Mouse (Mus musculus): ENCODE measurements around the gene Tmem161a.

Tmem161a gene

DNA sequence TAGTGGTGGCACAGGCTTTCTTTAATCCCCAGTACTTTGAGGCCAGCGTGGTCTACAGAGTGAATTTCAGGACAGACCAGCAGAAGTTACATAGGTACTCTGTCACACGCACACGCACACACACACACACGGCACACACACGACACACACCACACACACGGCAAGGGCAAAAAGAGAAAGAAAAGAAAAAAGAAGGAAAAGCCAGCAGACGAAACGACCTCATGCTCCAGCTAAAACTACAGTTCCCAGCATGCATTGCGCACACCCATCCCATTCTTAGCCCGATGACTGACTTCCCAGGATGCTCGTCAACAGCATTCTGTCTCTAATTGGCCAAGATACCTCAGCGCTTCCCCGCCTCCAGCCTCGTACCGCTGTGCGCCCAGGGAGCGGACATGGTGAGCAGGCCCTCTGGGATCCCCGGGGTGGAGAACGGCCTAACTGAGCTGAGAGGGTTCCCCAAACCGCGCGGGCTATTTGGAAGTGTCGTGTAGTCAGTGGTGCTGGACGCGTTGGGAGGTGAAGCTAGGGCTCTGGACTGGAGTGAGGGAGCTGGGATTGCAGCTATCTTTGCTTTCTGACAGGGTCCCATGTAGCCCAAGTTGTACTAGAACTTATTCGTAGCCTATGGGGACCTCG, at the start of gene Tmem161a:
Gene Tmem161a, plus strand, starts transcription at position 314 of the 639 bp plus-strand sequence.
- DNase-seq (ENCODE audit: extremely low read depth, low read depth, low spot score): peak; percentile 71

DNA sequence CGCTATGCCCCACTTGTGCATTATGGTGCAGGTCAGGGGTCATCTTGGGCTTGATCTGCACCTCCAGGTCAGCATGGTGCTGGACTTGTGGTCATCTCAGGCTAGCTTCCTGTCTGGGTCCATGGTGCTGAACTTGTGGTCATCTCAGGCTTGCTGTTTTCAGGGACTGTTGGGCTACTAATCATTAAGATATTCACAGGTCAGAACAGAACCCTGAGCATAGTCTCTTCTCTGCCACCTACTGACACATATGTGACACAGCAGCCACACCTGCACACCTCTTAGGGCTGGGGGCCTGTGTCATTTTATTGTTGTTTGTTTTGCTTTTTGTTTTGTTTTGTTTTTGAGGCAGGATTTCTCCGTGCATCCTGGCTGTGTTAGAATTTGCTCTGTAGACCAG, 49.3 kb upstream of the Tmem161a start:
- no peak for DNase-seq (ENCODE audit: extremely low read depth, low read depth, low spot score)

DNA sequence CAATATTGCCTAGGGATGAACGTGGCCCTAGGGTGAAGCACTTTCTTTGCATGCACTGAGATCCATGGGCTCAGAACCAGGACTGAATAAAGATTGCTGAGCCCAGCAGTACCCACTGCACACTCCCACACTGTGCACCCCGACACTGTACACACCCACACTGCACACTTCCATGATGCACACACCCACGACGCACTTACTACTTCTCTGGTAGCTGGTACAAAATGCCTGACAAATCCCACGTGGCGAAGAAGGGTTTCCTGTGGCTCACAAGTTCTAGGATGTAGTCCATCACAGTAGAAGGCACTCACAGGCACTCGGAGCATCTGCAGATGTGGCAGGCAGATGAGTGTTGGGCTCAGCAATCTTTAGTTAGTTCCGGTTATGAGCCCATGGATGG, 47.2 kb upstream of the Tmem161a start:
- DNase-seq (ENCODE audit: extremely low read depth, low read depth, low spot score): no peak

DNA sequence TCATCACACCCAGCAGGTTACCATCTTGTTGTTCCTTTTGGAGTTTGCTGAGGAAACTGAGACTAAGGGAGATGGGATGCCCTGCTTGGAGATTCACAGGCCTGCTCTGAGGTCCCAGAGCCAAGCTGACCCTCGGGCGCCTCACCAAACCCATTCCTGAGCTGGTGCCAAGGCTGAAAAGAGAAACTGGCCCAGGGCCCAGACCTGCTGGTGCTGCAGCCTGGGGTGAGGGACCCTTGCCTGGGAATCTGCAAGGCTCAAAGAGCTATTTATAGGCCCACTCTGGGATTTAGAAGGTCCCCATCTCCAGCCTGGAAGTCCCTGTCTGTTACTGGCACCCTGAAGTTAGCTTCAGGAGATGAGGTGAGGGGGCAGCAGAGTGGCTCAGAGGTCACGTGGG, 43.7 kb upstream of the Tmem161a start:
- no peak for DNase-seq (ENCODE audit: extremely low read depth, low read depth, low spot score)

DNA sequence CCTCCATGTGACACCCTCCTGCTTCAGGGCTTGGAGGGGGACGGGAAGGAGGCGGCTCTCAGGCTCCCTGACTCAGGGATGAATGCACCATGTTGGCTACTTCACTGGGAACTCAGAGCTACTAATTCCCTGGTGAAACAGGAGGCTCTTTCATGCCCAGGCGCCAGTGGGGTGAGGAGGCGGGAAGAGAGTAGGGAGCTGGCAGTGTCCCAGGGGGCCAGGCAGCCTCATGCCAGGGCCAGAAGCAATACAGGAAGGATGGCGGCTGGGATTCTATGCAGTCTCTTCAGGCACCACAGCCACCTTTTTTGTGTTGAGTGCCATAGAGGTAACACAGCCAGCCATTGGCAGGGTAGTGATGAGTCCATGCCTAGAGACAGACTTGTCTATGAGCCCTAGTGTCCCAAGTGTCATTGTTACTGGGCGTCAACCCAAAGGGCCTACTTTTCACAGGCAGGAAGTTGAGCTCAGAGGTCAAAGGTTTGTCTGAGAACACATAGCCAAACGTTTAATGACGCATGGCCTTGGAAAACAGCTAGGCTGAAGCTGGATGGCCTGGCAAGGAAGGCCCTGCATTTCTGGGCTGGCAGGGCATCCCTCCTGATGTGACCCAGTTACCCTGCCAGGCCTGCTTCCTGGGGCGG, 42.7 kb upstream of the Tmem161a start:
- peak; percentile 33 for DNase-seq (ENCODE audit: extremely low read depth, low read depth, low spot score)

DNA sequence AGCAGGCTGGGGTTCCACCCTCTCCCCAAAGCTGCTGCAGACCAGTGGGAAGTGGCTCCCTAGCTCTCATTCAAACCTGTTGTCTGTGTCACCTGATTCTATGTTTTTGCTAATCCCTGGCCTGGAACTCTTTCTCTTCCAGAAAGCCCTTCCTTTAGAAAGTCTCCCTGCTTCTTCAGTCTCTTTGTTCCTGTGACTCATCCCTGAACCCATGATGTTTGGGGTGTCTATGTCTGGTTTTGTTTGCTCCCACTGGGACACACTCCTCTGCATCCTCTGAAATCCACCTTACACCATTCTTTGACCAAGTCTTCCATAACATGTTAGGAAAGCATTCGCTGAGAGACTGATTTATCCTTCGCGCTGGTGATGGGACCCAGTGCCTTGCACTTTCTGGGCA, 42.1 kb upstream of the Tmem161a start:
- DNase-seq (ENCODE audit: extremely low read depth, low read depth, low spot score): no peak

DNA sequence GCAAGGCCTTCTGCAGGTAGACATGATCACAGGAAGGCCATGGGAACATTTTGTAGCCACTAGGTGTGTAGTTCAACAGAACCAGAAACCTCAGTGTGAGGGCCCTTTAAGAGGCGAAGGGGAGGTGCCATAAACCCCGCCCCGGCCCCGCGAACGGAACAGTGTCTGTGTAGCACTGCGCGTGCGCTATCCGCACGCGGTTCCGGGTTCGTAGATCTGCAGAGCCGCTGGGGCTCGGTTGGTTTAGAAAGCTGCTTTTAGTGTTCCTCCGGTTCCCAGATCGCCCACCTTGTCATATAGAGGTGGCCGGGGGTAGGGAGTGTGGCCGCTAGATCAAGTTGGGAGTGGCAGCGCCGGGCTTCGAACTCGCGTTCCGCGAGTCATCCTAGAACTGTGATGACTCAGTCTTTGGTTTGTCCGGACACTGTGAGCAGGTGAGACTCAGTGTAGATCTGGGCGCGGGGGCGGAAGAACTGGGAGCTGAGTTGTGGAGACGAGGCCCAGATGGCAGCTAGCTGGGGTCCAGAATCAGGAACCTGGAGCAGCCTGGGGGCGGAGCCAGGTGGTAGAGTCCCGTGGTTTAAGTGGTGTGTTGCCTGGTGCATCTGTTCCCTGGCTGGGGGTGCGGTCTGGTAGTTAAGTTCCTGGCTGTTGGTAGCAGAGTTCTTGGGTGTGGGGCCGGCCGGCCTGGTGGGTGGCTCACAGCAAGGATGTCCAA, 40.8 kb upstream of the Tmem161a start, which contains the start of gene Nr2c2ap:
Gene Nr2c2ap, plus strand, starts transcription at position 168 of the 718 bp plus-strand sequence.
- no peak for DNase-seq (ENCODE audit: extremely low read depth, low read depth, low spot score)

DNA sequence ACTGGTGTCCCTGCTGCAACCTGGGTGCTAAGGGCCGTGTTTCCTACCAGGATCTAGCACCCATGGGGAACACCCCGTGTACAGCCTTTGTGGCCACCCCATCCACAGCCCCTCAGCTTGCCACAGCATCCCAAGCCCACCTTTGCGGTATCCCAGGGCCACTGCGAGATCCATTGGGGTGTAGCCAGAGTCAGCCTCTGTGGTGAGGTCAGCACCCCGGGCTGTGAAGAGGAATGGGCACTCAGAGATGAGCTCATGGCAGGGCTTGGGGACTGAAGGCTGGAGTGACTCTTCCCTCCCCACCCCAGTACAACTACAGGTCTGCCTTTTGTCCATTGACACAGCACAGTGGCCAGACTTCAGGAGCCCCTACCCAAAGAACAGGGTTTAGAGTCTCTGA, 38.1 kb upstream of the Tmem161a start:
- DNase-seq (ENCODE audit: extremely low read depth, low read depth, low spot score): no peak

DNA sequence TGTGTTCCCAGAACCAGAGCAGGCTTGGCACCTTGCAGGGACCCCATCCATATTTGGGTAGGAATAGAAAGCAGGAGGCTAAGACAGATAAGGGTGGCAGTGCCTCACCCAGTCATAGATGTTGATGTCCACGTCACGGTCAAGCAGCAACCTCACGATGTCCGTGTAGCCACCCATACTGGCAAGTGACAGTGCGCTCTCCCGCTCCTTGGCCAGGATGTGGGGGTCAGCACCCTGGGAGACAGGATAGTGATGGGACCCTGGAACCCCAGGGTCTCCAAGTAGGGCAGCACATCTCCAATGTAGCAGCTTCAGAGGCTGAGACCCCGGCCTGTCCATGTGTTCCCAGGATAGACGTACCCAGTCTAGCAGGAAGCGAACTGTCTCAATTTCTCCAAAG, 37.2 kb upstream of the Tmem161a start:
- no peak for DNase-seq (ENCODE audit: extremely low read depth, low read depth, low spot score)

DNA sequence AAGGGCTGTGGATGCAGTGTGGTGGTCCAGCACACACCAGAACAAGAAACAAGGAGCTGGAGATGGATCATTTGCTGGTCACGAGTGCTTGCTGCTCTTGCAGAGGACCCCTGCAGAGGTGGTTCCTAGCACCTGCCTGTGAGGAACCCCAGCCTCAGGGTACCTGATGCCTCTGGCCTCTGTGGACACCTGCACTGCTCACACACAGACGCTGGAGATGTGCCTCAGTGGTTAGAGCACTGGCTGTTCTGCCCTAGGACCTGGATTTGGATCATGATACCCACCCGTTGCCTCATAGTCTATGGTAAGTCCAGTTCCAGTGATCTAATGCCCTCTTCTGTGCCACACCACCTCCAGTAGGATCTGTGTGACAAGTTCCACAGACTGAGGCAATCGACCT, 35.6 kb upstream of the Tmem161a start:
- peak; percentile 28 for DNase-seq (ENCODE audit: extremely low read depth, low read depth, low spot score)

DNA sequence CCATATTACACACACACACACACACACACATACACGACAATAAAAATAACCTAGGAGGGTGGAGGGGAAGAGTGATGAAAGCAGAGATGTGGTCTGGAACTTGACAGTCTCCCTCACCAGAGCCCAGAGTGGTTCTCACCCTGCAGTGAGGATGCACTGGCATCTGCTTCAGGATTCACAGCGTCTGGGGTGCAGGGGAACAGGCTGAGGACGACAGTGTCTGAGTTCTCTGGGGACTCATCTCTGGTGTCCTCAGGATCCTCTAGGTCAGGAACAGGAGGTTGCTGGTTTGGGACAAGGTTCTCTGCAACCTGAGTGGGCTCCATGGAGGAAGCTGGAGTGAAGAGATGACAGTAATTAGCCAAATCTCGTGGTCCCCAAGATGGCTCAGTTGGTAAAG, 34.3 kb upstream of the Tmem161a start:
- no peak for DNase-seq (ENCODE audit: extremely low read depth, low read depth, low spot score)

DNA sequence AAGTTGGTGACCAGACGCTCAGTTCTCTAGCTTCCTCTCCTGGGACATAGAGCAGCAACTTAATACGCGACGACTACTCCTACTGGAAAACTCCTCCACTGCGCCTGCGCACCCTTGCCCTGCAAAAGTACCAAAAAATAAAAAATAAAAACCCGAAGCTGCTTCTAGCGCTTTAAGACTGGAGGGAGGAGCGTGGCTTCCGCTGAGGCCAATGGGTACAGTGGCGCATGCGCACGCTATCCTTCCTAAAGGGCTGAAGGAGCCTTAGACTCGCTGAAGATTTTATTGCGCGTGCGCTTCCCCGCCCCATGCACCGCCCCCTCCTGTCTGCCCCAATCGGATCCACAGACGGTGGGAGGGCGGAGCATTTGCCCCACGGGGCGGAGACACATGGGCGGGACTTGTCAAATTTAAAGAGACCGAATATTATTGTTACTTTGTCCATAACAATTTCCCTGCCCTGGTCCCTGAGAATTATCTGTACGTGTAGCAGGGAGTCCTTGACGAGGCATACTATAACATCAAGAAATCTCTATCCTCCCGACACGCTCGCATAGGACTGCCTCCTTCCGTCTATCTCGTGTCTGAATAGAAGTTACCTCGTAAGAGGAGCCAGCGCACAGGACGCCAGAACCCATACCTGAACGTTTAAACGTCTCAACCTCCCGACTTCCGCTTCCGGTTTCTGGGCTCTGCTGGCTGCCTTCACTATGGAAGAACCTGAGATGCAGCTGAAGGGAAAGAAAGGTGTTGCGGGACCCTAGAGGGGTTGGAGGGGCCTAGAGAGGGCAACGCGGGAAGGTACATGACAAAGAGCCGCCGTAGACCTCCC, 32.9 kb upstream of the Tmem161a start, which contains the start of the genes Rfxank, Borcs8 and Mef2b:
Gene Rfxank, minus strand, starts transcription at position 129 of the 832 bp plus-strand sequence.
Gene Borcs8, plus strand, starts transcription at position 474 of the 832 bp plus-strand sequence.
Gene Mef2b, plus strand, starts transcription at position 686 of the 832 bp plus-strand sequence.
- peak; percentile 83 for DNase-seq (ENCODE audit: extremely low read depth, low read depth, low spot score)

DNA sequence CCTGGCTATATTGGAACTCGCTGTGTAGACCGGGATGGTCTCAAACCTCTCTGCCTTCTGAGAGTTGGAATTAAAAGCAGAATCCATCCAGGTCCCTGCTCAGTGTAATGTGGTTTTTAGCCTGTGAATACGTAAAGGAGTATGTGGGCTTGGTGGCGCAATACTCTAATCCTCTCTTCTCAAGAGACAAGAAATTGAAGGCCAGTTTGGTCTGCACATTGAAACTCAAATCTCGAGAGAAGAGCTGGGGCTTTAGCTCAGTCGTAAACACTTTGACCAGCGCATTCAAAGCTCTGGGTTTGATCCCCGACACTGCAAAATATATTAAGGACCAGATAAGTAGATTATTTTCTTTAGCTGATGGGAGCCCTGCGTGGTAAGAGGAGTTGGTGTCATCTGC, 32.2 kb upstream of the Tmem161a start:
- no peak for DNase-seq (ENCODE audit: extremely low read depth, low read depth, low spot score)

DNA sequence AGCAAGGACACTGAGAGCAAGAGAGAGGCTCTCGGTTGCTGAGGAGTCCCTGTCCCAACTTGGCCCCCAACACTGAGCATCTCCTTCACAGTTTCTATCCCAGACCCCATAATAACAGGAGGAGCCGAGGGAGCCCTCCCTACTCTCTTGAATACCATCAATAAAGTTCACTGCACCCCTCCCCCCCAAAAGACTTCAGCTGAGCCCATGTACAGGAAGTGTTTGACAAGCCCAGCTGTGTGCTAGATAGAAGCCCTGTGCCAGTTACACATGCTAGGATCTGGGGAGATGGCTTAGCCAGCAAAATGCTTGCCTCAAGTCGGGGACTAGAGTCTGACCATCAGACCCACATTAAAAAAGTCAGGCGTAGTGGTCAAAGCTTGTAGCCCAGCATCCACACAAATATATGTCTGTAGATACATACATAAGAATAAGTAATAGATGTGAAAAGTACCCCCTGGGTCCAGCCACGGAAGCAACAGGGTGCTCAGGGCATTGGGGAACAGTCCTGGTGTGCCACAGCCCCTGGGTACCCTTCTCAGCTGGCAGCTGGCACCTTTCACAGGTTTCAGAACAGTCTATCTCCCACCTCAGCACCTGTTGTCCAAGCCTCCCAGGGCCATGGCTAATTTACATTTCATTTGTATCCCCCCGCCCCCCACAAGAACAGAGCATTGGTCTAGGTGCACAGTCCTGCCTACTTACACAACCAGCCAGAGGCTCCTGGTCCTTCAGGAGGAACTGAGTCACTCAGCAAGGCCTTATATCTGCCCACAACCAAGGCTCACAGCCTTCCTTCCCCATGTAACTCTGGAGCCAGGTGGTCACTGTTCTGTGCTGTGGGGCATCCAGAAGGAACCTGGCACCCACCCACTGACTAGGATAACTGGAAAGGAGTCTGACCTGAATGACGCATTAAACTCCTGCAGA, 24.2 kb upstream of the Tmem161a start:
- no peak for DNase-seq (ENCODE audit: extremely low read depth, low read depth, low spot score)

DNA sequence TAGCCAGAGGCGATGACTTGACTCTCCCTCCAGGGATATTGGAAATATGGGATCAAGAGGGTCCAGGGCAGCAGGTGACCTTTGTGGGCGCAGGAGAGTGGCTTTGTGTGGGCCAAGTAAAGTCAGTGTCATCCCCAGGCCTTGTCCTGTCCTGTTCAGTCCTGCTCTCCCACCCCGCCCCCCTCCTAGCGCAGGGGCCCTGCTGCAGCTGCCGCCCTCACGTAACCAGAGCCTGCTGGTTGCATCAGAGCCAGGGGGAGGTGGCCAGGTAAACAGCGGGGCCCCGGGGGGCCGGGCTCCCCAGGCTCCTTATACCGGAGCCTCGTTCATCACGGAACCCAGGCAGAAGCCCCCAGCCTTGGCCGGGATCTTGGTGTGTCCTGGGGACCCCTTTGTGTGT, 22.0 kb upstream of the Tmem161a start:
- no peak for DNase-seq (ENCODE audit: extremely low read depth, low read depth, low spot score)

DNA sequence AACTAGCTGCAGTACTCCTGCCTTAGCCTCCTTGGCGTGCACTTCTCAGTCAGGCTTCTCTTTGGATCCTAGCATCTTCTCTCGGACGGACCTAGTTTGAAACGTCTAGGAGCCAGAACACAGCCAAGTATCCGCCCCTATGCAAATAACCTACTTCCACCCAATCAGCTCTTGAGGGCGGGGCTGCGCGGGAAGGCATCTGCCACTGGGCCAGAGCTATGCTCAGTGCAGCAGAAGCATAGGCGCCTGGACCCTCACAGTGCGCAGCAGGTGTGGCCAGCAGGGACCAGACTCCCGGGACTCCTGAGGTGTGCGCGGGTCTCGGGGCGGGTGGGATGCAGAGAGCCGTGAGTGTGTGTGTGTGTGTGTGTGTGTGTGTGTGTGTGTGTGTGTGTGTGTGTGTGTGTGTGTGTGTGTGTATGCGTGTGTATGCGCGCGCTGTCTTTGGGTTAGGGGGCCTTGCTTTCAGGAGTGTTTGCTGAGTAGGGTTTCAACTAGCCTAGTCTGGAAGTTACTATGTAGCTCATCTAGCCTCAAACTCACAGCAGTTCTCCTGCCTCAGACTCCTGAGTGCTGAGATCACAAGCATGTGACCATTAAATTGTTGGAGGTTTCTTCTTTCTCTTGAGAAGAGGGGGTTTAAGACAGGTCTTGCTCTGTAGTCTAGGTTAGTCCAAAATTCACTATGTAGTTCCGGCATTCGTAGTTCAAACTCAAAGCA, 19.5 kb upstream of the Tmem161a start:
- no peak for DNase-seq (ENCODE audit: extremely low read depth, low read depth, low spot score)

DNA sequence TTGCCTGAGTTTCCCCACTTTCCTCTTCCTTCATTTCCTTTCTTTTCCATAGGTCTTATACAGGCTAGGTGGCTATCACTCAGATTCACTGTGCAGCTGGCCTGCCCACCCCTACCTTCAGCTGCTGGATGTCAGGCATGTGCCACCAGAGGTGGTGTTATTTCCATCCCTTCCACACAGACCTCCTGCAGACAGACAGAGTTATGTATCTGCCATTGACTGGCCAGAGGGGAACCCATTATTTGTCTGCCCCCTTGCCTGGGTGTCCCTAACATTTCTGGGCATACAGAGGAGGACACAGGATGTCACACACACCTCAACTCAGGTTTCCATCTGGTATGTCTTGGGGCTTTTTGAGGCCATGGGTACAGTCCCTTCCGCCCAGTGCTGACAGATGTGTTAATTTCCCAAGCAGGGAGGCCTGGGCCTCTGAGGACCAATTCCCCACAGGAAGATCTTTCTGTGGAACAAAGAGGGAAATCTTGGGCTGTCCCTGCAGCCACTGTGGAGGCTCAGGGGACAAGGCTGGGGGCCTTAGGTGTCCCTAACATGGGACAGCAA, 14.8 kb upstream of the Tmem161a start:
- no peak for DNase-seq (ENCODE audit: extremely low read depth, low read depth, low spot score)

DNA sequence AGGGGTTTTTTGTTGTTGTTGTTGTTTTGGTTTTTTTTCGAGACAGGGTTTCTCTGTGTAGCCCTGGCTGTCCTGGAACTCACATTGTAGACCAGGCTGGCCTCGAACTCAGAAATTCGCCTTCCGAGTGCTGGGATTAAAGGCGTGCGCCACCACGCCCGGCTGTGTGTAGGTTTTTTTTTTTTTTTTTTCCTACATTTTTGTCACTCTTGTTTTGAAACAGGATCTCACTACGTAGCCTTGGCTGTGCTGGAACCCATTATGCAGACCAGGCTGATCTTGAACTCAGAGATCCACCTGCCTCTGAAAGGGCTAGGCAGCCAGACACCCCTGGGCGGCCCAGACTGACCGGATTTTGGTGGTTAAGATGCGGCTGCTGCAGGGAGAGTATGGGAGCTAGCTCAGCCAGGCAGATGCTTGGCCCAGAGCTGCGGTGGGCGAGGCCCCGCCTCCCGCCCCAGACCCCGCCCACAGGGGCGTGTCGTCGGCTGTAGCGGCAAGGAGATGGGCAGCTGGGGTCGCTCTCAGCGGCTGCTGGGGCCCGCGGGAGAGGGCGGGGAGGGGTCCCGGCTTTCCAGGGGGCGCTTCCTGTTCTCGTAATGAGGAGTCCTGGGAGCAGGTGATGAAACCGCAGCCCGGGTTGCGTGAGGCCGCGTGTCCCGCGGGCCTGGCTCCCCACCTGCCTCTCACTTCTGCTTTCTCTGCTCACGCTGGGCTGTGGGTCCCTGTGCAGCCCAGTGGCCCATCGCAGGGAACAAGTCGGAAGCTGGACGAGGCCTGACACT, 13.9 kb upstream of the Tmem161a start:
- no peak for DNase-seq (ENCODE audit: extremely low read depth, low read depth, low spot score)

Data from fat pad, adult 2 months (tissue).